Mouse (Mus musculus): Measurements from ENCODE around the gene Mlst8.

Gene Mlst8

GRCm38 (mm10) chr17:24489265-24490030, 10.6 kb upstream of the Mlst8 start:
- no peak for DNase-seq (ENCODE audit: extremely low spot score, low spot score)

GRCm38 (mm10) chr17:24488662-24489264, 9.9 kb upstream of the Mlst8 start:
- DNase-seq (ENCODE audit: extremely low spot score, low spot score), result peak; percentile 70

- peak; percentile 60 for DNase-seq (ENCODE audit: extremely low spot score, low spot score)
Observed at GRCm38 (mm10) chr17:24488186-24488661, 9.3 kb upstream of the Mlst8 start, which contains the start of gene Caskin1. Gene Caskin1 (plus strand): TSS chr17:24488601.

- DNase-seq (ENCODE audit: extremely low spot score, low spot score), result peak; percentile 14
Observed at GRCm38 (mm10) chr17:24485090-24485860, 6.4 kb upstream of the Mlst8 start.

- DNase-seq (ENCODE audit: extremely low spot score, low spot score), result no peak
Observed at GRCm38 (mm10) chr17:24483495-24483894, 4.6 kb upstream of the Mlst8 start.

- no peak for DNase-seq (ENCODE audit: extremely low spot score, low spot score)
Observed at GRCm38 (mm10) chr17:24481027-24481815, 2.3 kb upstream of the Mlst8 start.

GRCm38 (mm10) chr17:24480201-24480826, 1.4 kb upstream of the Mlst8 start:
- no peak for DNase-seq (ENCODE audit: extremely low spot score, low spot score)

- no peak for DNase-seq (ENCODE audit: extremely low spot score, low spot score)
Observed at GRCm38 (mm10) chr17:24479431-24479830, 553 bp upstream of the Mlst8 start.

- DNase-seq (ENCODE audit: extremely low spot score, low spot score), result no peak
Observed at GRCm38 (mm10) chr17:24477985-24478600, 785 bp downstream of the Mlst8 start.

- no peak for DNase-seq (ENCODE audit: extremely low spot score, low spot score)
Observed at GRCm38 (mm10) chr17:24477053-24477984, 1.6 kb downstream of the Mlst8 start.

GRCm38 (mm10) chr17:24476022-24476776, 2.7 kb downstream of the Mlst8 start:
- DNase-seq (ENCODE audit: extremely low spot score, low spot score), result no peak

- no peak for DNase-seq (ENCODE audit: extremely low spot score, low spot score)
Observed at GRCm38 (mm10) chr17:24475586-24475985, 3.3 kb downstream of the Mlst8 start.

GRCm38 (mm10) chr17:24474557-24474956, 4.3 kb downstream of the Mlst8 start:
- no peak for DNase-seq (ENCODE audit: extremely low spot score, low spot score)

- no peak for DNase-seq (ENCODE audit: extremely low spot score, low spot score)
Observed at GRCm38 (mm10) chr17:24473612-24474275, 5.1 kb downstream of the Mlst8 start, which contains the start of gene Bricd5. Gene Bricd5 (plus strand): TSS chr17:24473884.

- no peak for DNase-seq (ENCODE audit: extremely low spot score, low spot score)
Observed at GRCm38 (mm10) chr17:24472512-24472911, 6.4 kb downstream of the Mlst8 start.

GRCm38 (mm10) chr17:24470701-24471527, 8.0 kb downstream of the Mlst8 start:
- no peak for DNase-seq (ENCODE audit: extremely low spot score, low spot score)
